Mouse (Mus musculus): Measurements from ENCODE around the gene Lipt2.

DNA sequence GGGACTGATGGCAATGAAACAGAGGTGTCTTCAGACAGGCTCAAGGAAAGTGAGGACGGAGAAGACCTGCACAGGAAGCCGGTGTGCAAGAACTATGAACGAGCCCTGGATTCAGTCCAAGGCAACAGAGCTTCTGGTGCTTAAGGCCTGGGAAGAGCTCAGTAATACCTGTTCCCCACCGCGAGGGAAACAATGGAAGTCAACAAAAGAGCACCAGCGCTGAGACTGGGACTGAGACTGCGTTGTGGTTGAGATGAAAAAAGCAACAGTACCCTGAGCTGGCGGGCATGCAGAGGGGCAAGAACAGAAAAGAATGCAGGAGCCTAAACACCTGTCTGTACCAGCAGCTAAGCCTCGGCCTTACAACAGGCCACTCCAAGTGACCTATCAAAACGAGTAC, 47.6 kb upstream of the Lipt2 start:
- no peak for TF ChIP-seq CTCF (IDR thresholded peaks at IDR 0.05; ENCODE audit: low read depth, low read length)
- no peak for TF ChIP-seq GATA1 (IDR thresholded peaks at IDR 0.05; ENCODE audit: borderline replicate concordance, low read length)
- TF ChIP-seq TAL1 (conservative IDR thresholded peaks at IDR 0.05; ENCODE audit: low read depth, low read length), result no peak

Data from G1E (cell line).